Mouse (Mus musculus) G1E (cell line): ENCODE data around the gene Adam19.

Experiments used
- CTCF ChIP-seq: IDR thresholded peaks from 2 replicates; pipeline ENCODE4 v1.5.1; 2012; ENCODE audit warnings: low read depth, low read length, inconsistent platforms, mixed read lengths
- GATA1 ChIP-seq: IDR thresholded peaks from 2 replicates; pipeline ENCODE4 v1.6.1; 2012; ENCODE audit warnings: borderline replicate concordance, low read length, inconsistent platforms, mixed read lengths
- GATA2 ChIP-seq: IDR thresholded peaks from 2 replicates; pipeline ENCODE4 v1.6.1; 2012; ENCODE audit warnings: low read depth, low read length, inconsistent platforms, borderline replicate concordance
- POLR2AphosphoS5 ChIP-seq: IDR thresholded peaks from 2 replicates; pipeline ENCODE4 v1.6.1; 2012; ENCODE audit warnings: low read depth, low read length, inconsistent platforms; ENCODE audit not compliant: insufficient replicate concordance
- TAL1 ChIP-seq: conservative IDR thresholded peaks from 2 replicates; pipeline ENCODE4 v1.6.1; 2012; ENCODE audit warnings: low read depth, low read length, inconsistent platforms, mixed read lengths

DNA sequence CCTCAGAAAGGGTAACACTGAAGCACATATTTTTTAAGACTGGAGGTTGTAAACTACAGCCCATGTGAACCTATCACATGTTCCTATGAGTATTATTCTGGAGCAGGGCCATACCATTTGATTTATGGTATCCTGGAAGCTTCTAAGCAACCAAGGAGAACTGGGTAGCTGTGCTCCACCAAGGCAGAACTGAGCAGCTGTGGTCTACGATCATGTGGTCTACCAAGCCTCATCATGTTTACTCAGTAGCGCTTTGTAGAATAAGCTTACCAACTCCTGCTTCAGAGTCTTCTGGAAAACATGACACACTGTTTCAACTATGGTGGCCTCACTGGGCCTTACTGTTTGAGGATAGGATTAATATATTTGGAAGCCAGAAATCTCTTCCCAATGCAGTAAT, 60.7 kb downstream of the Adam19 start:
- no peak for TF ChIP-seq CTCF
- no peak for TF ChIP-seq TAL1
- no peak for TF ChIP-seq GATA1
- TF ChIP-seq POLR2AphosphoS5, result no peak
- TF ChIP-seq GATA2, result no peak
